Mouse (Mus musculus): ENCODE measurements at regions not wholly inside any gene's neighbourhood (a gene's known extent, or its start where the extent isn't known, plus 50 kb on each side); places are given as distances from the start of the nearest gene placed in this dataset.

DNA sequence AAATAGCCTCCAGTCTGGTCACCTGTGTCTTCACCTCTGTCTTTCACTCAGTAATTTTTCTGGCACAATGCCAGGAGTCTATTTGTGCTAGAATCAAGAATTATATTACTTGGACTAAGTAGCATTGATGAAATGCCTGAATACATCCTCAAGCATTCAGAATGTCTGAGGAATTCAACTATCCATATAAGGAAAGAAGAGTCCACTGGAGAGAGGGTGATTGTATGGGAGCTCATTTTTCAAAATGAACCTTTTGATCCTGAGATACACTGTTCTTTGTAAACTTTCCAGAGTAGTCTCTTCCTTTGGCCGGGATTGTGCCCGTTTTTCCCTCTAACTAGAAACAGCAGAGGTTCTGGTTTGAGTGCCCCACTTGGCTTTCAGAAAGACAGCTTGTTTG, 367.0 kb upstream of the Kif18a start:
- no peak for DNase-seq (ENCODE audit: low read depth, low spot score)

DNA sequence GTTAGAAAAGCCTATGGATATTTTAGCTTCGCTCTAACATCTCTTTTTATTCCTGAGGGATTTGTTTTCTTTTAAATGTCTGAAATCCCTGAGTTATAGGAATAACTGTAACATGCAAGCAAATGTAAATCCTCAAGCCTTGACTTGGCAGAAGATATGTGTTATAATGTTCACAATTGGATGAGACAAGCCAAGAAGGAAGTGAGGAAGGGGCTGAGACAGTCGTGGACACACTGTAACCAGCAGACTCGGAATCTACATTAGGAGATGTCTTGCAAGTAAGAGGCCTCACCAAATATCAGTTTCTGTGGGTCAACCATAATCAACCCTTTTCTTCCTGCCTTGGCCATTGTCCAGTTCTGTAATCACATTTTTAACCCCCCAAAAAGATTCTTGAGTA, 366.6 kb upstream of the Kif18a start:
- DNase-seq (ENCODE audit: low read depth, low spot score) = no peak

DNA sequence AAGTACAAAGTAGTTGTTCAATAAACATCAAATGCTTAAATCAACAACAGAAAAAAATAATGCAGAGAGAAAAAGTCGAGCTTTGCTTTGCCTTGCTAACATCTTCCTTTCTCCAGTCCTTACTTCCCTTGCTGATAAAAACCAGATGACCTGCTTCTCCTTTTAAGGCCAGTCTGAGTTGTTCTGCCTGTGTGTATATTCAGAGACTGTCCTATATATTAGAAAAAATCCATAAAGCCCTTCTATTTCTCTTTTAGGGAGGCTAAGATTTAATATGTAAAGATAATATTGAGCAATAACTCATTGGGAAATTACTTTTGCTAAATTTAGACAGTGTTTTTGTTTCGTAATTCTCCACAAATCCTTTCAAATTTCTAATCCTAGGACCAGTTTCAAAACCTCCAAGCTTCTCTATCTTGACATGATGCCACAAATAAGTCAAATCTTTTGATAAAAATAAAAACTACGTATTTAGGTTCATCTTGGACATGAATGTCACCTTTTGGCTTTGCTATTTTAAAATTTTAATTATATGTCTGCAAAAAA, 361.0 kb upstream of the Kif18a start:
- no peak for DNase-seq (ENCODE audit: low read depth, low spot score)

DNA sequence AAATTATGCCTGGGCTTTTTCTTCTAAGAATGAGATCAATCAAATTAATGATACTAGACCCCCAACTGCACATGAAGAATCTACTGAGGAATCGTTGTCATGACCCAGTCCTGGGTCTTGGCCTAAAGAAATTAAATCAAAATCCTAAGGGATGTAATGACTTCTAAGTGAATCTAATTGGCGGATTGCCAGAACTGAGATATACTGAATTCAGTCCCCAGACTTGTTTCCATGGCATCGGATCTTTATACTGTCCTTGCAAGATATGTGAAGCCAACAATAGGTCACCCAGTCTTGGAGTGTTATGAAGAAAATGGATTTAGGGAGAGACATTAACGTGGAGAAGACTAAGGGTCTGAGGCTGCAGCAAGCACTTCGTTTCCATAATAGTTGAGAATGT, 360.4 kb upstream of the Kif18a start:
- DNase-seq (ENCODE audit: low read depth, low spot score) = no peak

DNA sequence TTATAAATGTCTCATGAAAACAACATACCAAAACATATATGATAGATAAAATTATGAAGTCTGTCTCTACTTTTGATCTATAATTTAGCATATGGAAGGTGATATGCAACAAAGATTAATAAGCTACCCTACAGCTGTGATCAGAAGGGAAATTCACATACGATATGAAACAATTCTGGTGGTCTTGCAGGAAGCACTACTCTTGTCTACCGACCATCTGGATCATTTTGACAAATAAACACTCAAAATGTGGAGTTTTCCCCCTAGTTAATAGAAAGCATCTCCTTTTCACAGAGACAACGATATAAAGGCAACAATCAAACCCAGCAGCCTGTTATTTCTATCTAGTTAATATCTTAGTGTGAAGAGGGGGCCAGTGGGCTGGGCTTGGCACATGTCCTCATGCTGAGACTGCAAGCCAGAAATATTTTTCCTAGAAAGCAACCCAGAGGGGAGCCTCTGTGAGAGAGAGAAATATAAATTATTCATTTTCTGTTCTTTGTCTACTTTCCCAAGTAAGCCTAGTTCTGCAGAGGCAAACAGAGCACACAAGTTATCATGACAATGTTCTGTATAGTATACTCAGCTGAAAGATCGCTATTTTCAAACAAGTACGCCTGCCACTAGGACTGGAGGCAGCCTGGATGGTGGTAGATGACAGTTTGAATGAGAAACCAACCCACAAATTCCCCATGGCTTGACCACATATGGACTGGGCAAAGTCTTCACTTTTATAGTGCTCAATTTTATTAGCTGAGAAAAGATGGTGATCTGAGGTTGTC, 344.4 kb upstream of the Kif18a start:
- DNase-seq (ENCODE audit: low read depth, low spot score) = no peak

DNA sequence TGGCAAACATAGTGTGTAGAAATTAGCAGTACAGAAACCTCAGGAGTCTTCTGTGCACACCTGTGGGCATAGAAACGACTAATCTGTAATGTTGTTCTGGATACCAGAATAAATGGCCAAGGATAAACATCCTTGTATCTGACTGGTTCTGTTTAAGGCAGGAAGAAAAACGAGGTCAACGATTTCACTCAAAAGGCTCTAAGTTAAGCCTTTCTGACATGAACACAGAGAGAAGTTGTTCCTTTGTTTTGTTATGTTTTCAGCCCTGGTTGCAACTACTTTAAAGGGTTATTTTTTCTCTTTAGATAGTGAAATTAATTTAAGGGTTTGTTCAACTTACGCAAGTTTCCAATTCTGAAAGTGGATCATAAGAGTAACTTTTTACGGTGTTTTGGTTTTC, 299.6 kb upstream of the Kif18a start:
- no peak for DNase-seq (ENCODE audit: low read depth, low spot score)

DNA sequence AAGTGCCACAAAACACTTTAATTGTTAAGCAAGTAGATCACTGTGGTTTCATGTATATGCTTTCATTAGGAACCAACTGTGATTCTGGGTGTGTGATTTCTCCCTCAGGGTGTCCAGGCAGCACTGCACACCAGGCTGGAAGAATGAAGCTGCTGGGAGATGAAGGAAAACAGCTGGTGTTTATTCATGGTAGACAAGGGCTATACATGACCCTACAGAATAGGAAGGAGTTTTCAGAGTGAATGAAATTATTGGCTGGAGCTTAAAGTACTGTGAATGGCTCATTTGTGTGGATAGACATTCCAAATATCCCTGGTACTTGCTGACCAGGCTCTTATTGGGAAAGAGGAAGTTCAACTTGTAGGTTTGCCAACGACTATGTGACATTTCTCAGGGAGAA, 264.3 kb upstream of the Kif18a start:
- DNase-seq (ENCODE audit: low read depth, low spot score) = no peak

DNA sequence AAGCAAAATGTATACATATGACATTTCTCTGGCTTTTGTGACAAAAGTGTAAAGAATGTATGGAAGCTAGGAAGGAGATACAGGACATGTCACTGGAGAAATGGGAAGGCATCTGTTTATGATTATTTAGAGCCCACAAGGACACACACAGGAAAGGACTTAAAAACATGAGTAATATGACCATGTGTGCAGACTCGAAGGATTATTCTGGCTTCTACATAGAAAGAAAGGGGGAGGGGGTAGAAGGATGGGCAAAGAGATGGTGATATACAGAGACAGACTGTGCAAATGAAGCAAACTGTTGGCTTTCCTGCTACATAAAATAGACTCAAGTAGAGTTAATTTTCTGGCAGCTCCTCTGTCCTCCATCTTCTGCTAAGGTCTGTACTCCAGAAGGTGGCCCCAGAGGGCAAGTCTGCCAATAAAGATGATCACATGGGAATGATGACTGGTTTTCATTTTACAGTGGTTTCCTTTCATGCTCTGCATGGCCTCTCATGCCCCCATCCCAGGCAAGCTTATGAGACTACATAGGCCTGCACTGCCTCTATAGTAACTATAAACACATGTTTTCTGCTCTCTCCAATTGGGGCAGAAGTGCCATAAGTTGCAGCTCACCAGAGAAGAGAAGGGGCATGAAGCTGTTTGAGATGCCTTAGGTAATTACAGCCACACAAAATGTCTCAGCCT, 263.4 kb upstream of the Kif18a start:
- no peak for DNase-seq (ENCODE audit: low read depth, low spot score)

DNA sequence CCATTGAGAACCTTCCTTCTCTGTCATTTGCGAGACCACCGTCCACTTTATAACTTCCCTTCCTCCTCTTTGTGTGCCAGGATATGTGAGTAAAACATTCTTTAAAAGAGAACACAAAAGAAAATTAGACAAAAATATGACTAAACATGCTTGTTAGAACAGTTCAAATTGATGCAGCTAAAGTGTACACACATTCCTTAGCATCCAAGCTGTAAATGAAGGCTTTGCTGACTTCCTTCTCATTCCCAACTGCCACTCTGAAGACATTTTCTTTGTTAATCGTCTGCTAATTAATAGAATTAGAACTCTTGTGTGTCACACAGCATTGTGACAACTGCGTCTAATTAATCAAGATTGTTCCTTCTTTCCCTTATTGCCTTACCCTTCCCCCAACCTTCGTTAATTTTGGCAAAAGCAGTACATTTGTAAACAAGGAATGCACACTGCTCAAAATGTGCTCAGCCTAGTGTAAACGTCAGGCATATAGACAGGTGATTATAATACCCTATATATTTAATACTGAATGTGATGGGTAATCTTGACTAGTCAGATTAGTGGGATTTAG, 242.3 kb upstream of the Kif18a start:
- DNase-seq (ENCODE audit: low read depth, low spot score) = no peak

Measured in ES-CJ7 (cell line).